Mouse (Mus musculus): ENCODE data around the gene Sema3b. TPM values are rescaled to one million over a fixed set of nuclear protein-coding genes. Genes with fewer than 3 reads are reported as not detected.

The Sema3b gene
- polyA plus RNA-seq, 1 experiment from 2014 or later = 12.5 TPM

DNA sequence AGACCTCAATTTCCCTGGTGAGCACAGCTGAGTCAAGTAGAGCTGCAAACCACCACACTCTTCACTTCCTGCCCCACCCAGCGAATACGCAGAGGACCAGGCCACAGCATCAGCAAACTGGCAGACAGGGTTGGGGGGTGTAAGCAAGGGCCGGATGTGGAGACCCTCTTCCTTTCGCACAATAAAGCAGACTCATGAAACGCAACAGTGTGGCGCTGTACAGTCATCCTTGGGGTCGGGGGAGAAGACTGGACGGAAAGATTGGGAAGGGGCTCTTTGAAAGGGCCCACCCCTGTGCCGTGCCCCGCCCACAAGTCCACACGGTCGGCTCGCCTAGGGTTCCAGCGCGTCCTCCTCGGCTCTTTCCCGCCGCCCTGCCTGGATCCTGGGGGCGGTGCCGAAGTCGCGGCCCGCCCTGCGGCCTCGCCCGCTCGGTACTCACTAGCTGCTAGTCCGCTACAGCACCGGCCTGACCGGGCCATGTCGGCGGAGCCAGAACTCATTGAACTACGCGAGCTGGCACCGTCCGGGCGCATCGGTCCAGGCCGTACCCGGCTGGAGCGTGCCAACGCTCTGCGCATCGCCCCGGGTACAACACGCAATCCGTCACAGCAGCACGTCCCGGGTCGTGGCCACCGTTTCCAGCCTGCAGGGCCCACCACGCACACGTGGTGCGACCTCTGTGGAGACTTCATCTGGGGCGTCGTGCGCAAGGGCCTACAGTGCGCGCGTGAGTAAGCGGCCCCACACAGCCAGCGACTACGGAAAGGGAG, 57.7 kb downstream of the Sema3b start, which contains the start of gene Rassf1:
Gene Rassf1 (plus strand): TSS at position 439 of the 773 bp plus-strand sequence.
- Histone ChIP-seq H3K27me3 (ENCODE audit: control insufficient read depth, insufficient read depth, low read depth, low read length) (no peaks in the 10 kb centered on the region), H3K9ac (ENCODE audit: low read length) (peak within 1 kb of the TSS; percentile 73), H3K27ac (ENCODE audit: low read length) (peak within 1 kb of the TSS; percentile 77), H3K4me3 (ENCODE audit: low read length) (peak within 1 kb of the TSS; percentile 54), H3K36me3 (ENCODE audit: control insufficient read depth, insufficient read depth, low read length) (no peaks in the 10 kb centered on the region), H3K4me1 (replicated peaks; ENCODE audit: control insufficient read depth, insufficient read depth, low read length) (peaks cover 52% of the 10 kb centered on the region), H3K4me2 (ENCODE audit: low read depth, low read length) (peak within 1 kb of the TSS; percentile 91), H3K9me3 (ENCODE audit: control insufficient read depth, low read length) (no peaks in the 10 kb centered on the region)
- ATAC-seq (ENCODE audit: low read depth) = peak; percentile 56
- 1% methylated on average over 54 of the region's 63 CpGs for WGBS

DNA sequence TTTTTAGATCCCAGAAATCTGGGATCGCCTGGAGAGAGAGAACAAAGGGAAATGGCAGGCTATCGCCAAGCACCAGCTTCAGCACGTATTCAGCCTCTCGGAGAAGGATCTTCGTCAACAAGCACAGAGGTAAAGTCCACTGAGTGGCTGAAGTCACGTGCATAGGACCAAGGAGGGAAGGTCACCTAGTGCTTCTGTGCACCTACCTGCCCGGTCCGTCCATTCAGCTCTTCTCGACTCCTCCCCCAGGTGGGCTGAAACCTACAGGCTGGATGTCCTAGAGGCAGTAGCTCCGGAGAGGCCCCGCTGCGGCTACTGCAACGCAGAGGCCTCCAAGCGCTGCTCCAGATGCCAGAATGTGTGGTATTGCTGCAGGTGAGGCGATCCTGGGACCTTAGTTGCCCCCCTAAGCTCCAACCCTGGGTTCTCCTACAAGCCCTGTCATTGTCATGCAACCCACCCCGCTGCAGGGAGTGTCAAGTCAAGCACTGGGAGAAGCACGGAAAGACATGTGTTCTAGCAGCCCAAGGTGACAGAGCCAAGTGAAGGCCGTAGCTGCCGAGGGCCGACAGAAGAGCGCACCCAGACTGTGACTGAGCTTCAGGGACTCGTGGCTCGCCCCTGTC, 58.4 kb downstream of the Sema3b start:
- peaks cover 45% of the 10 kb centered on the region for H3K4me1 ChIP-seq (replicated peaks; ENCODE audit: control insufficient read depth, insufficient read depth, low read length)
- H3K36me3 ChIP-seq (ENCODE audit: control insufficient read depth, insufficient read depth, low read length) = no peaks in the 10 kb centered on the region
- no peak for ATAC-seq (ENCODE audit: low read depth)
- H3K9ac ChIP-seq (ENCODE audit: low read length) = peak overlapping the region; percentile 73
- H3K27ac ChIP-seq (ENCODE audit: low read length) = peak overlapping the region; percentile 18; the same call in 1 of the 2 replicates
- H3K4me3 ChIP-seq (ENCODE audit: low read length) = peak overlapping the region; percentile 54
- 29% methylated on average over 23 of the region's 23 CpGs for WGBS
- peak overlapping the region; percentile 91 for H3K4me2 ChIP-seq (ENCODE audit: low read depth, low read length)
- no peaks in the 10 kb centered on the region for H3K9me3 ChIP-seq (ENCODE audit: control insufficient read depth, low read length)
- H3K27me3 ChIP-seq (ENCODE audit: control insufficient read depth, insufficient read depth, low read depth, low read length) = no peaks in the 10 kb centered on the region

DNA sequence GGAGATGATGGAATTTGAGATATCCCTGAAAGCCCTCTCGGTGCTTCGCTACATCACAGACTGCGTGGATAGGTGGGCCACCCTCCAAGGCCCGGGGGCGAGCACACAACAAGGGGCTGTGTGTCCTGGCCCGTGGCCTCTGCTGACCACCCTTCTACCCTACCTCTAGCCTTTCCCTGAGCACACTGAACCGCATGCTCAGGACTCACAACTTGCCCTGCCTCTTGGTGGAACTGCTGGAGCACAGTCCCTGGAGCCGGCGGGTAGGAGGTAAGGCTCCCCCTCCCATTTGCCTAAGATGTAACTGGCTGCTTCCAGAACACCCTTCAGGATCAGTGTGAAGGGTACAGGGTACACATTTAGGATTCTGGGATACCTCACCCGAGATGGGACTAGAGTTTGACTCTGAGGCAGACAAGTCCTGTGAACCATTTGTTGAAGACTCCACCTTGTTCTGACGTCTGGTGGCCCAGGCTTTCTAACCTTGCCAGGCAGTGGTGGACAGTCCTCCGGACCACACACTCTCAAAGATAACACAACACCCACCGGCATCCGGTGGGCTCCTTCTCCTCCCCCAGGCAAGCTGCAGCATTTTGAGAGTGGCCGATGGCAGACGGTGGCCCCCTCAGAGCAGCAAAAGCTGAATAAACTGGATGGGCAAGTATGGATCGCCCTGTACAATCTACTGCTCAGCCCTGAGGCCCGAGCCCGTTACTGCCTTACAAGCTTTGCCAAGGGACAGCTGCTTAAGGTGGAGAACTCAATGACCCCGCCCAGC, 59.5 kb downstream of the Sema3b start:
- Histone ChIP-seq H3K9ac (ENCODE audit: low read length) (no peak overlapping the region), H3K4me3 (ENCODE audit: low read length) (no peak overlapping the region), H3K27ac (ENCODE audit: low read length) (no peak overlapping the region), H3K4me1 (replicated peaks; ENCODE audit: control insufficient read depth, insufficient read depth, low read length) (peaks cover 44% of the 10 kb centered on the region), H3K36me3 (ENCODE audit: control insufficient read depth, insufficient read depth, low read length) (peaks cover 4% of the 10 kb centered on the region; the same call in 1 of the 2 replicates), H3K4me2 (ENCODE audit: low read depth, low read length) (no peak overlapping the region), H3K27me3 (ENCODE audit: control insufficient read depth, insufficient read depth, low read depth, low read length) (no peaks in the 10 kb centered on the region), H3K9me3 (ENCODE audit: control insufficient read depth, low read length) (no peaks in the 10 kb centered on the region)
- 73% methylated on average over 20 of the region's 20 CpGs for WGBS
- ATAC-seq (ENCODE audit: low read depth) = no peak

DNA sequence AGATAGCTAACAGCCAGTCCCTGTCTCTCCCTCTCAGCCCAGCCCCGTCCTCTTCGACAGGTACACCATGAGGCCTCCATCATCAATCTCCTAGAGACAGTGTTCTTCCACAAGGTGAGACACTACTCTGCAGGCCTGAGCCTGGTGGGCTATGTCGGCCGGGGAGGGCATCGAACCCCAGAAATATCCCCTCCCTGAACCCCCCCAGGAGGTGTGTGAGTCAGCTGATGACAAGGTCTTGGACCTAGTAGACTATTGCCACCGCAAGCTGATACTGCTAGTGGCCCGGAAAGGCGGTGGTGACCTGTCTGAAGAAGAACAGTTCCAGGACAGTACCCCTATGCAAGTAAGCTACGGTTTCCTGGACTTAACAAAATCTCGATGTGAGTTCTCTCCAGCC, 60.2 kb downstream of the Sema3b start:
- H3K4me3 ChIP-seq (ENCODE audit: low read length) = no peak overlapping the region
- H3K9me3 ChIP-seq (ENCODE audit: control insufficient read depth, low read length) = no peaks in the 10 kb centered on the region
- no peak overlapping the region for H3K9ac ChIP-seq (ENCODE audit: low read length)
- H3K27ac ChIP-seq (ENCODE audit: low read length) = no peak overlapping the region
- 82% methylated on average over 10 of the region's 10 CpGs for WGBS
- no peak for ATAC-seq (ENCODE audit: low read depth)
- H3K27me3 ChIP-seq (ENCODE audit: control insufficient read depth, insufficient read depth, low read depth, low read length) = no peaks in the 10 kb centered on the region
- peaks cover 43% of the 10 kb centered on the region for H3K4me1 ChIP-seq (replicated peaks; ENCODE audit: control insufficient read depth, insufficient read depth, low read length)
- H3K4me2 ChIP-seq (ENCODE audit: low read depth, low read length) = no peak overlapping the region
- H3K36me3 ChIP-seq (ENCODE audit: control insufficient read depth, insufficient read depth, low read length) = peaks cover 10% of the 10 kb centered on the region; the same call in 1 of the 2 replicates

DNA sequence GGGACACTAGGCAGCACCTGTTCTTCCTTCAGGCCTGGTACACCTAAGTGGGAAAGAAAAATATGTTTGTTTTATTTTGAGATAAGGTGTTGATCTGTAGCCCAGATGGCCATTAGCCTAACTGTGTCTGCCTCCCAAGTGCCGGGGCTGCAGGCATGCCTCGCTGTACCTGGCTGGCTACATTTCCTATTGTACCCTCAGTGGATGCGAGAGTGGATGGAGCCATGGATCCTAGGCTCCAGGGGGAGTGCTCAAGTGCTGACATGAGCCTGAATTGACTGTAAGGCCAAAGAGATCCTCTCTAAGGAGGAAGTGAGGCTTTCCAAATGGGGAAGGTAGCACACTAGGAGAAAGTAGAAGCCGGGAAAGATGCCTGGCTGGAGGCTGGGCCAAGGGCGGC, 61.1 kb downstream of the Sema3b start:
- Histone ChIP-seq H3K4me3 (ENCODE audit: low read length) (no peak overlapping the region), H3K4me1 (replicated peaks; ENCODE audit: control insufficient read depth, insufficient read depth, low read length) (peaks cover 35% of the 10 kb centered on the region), H3K27ac (ENCODE audit: low read length) (no peak overlapping the region), H3K36me3 (ENCODE audit: control insufficient read depth, insufficient read depth, low read length) (peaks cover 10% of the 10 kb centered on the region; the same call in 1 of the 2 replicates), H3K4me2 (ENCODE audit: low read depth, low read length) (no peak overlapping the region), H3K9me3 (ENCODE audit: control insufficient read depth, low read length) (no peaks in the 10 kb centered on the region), H3K9ac (ENCODE audit: low read length) (no peak overlapping the region), H3K27me3 (ENCODE audit: control insufficient read depth, insufficient read depth, low read depth, low read length) (no peaks in the 10 kb centered on the region)
- 80% methylated on average over 5 of the region's 5 CpGs for WGBS
- no peak for ATAC-seq (ENCODE audit: low read depth)

Other genes with a start within 250 kb of the Sema3b start
- 0.38 and 0.60 TPM in 2 replicates for gene Cacna2d2, start 209.6 kb downstream of the Sema3b start, polyA plus RNA-seq (2015; fragmentation: Nextera tagmentation; extraction: Ambion mirVana)
- gene Tmem115, start 75.3 kb downstream of the Sema3b start, polyA plus RNA-seq (2015; fragmentation: Nextera tagmentation; extraction: Ambion mirVana) = 39.0 and 39.4 TPM in 2 replicates
- gene Cyb561d2, start 67.0 kb downstream of the Sema3b start, polyA plus RNA-seq (2015; fragmentation: Nextera tagmentation; extraction: Ambion mirVana) = 27.6 and 32.9 TPM in 2 replicates
- 41.9 and 43.7 TPM in 2 replicates for gene Nprl2, start 67.0 kb downstream of the Sema3b start, polyA plus RNA-seq (2015; fragmentation: Nextera tagmentation; extraction: Ambion mirVana)
- 16.7 and 19.7 TPM in 2 replicates for gene Zmynd10, start 61.9 kb downstream of the Sema3b start, polyA plus RNA-seq (2015; fragmentation: Nextera tagmentation; extraction: Ambion mirVana)
- gene Rassf1, start 57.7 kb downstream of the Sema3b start, polyA plus RNA-seq (2015; fragmentation: Nextera tagmentation; extraction: Ambion mirVana) = 55.4 and 58.5 TPM in 2 replicates
- 35.6 and 41.6 TPM in 2 replicates for gene Tusc2, start 46.0 kb downstream of the Sema3b start, polyA plus RNA-seq (2015; fragmentation: Nextera tagmentation; extraction: Ambion mirVana)
- gene Hyal2, start 41.3 kb downstream of the Sema3b start, polyA plus RNA-seq (2015; fragmentation: Nextera tagmentation; extraction: Ambion mirVana) = 101 and 102 TPM in 2 replicates
- 10.1 and 13.8 TPM in 2 replicates for gene Hyal1, start 32.3 kb downstream of the Sema3b start, polyA plus RNA-seq (2015; fragmentation: Nextera tagmentation; extraction: Ambion mirVana)
- 22.3 and 23.0 TPM in 2 replicates for gene Naa80, start 30.3 kb downstream of the Sema3b start, polyA plus RNA-seq (2015; fragmentation: Nextera tagmentation; extraction: Ambion mirVana)
- 0.97 and 1.6 TPM in 2 replicates for gene Hyal3, start 28.4 kb downstream of the Sema3b start, polyA plus RNA-seq (2015; fragmentation: Nextera tagmentation; extraction: Ambion mirVana)
- 44.1 and 51.9 TPM in 2 replicates for gene Ifrd2, start 21.6 kb downstream of the Sema3b start, polyA plus RNA-seq (2015; fragmentation: Nextera tagmentation; extraction: Ambion mirVana)
- gene Gnai2, start 26.1 kb upstream of the Sema3b start, polyA plus RNA-seq (2015; fragmentation: Nextera tagmentation; extraction: Ambion mirVana) = 457 and 458 TPM in 2 replicates
- gene Slc38a3, start 60.3 kb upstream of the Sema3b start, polyA plus RNA-seq (2015; fragmentation: Nextera tagmentation; extraction: Ambion mirVana) = 4.5 and 5.4 TPM in 2 replicates
- 0.65 and 1.2 TPM in 2 replicates for gene Gnat1, start 70.5 kb upstream of the Sema3b start, polyA plus RNA-seq (2015; fragmentation: Nextera tagmentation; extraction: Ambion mirVana)
- 10.4 and 11.8 TPM in 2 replicates for gene Sema3f, start 101.2 kb upstream of the Sema3b start, polyA plus RNA-seq (2015; fragmentation: Nextera tagmentation; extraction: Ambion mirVana)
- 212 and 220 TPM in 2 replicates for gene Rbm5, start 161.8 kb upstream of the Sema3b start, polyA plus RNA-seq (2015; fragmentation: Nextera tagmentation; extraction: Ambion mirVana)

Measured in lung, embryonic 16.5 days (tissue).